Mouse (Mus musculus) G1E (cell line): ENCODE data around the gene Chka. TPM values are rescaled to one million over a fixed set of nuclear protein-coding genes. Genes with fewer than 3 reads are reported as not detected.

Experiments
- ATAC-seq: 2 replicates; pipeline ENCODE4 v1.8.0; 2016; ENCODE audit warnings: mild to moderate bottlenecking; ENCODE audit not compliant: insufficient number of reproducible peaks, poor library complexity, low FRiP score, severe bottlenecking; ENCODE audit errors: extremely low read depth
- DNase-seq: peaks from one replicate; pipeline ENCODE4 v3.0.0; 2012; ENCODE audit warnings: low spot score
- H3K27me3 ChIP-seq: 2 replicates; pipeline ENCODE4 v1.6.1; 2012; ENCODE audit warnings: mild to moderate bottlenecking, low read length, inconsistent platforms; ENCODE audit not compliant: insufficient read depth
- H3K36me3 ChIP-seq: replicated peaks from 2 replicates; pipeline ENCODE3; 2012; ENCODE audit warnings: mild to moderate bottlenecking, inconsistent platforms
- H3K4me1 ChIP-seq: 2 replicates; pipeline ENCODE4 v1.6.1; 2012; ENCODE audit warnings: low read depth, low read length, inconsistent platforms, mixed read lengths; ENCODE audit not compliant: insufficient read depth
- H3K4me3 ChIP-seq: 2 replicates; pipeline ENCODE4 v1.5.1; 2012; ENCODE audit warnings: low read depth, mild to moderate bottlenecking, inconsistent platforms, low read length, moderate library complexity, mixed read lengths
- H3K9me3 ChIP-seq: replicated peaks from 2 replicates; pipeline ENCODE4 v1.6.1; 2012; ENCODE audit warnings: inconsistent platforms
- CTCF ChIP-seq: IDR thresholded peaks from 2 replicates; pipeline ENCODE4 v1.5.1; 2012; ENCODE audit warnings: low read depth, low read length, inconsistent platforms, mixed read lengths
- GATA1 ChIP-seq: IDR thresholded peaks from 2 replicates; pipeline ENCODE4 v1.6.1; 2012; ENCODE audit warnings: borderline replicate concordance, low read length, inconsistent platforms, mixed read lengths
- GATA2 ChIP-seq: IDR thresholded peaks from 2 replicates; pipeline ENCODE4 v1.6.1; 2012; ENCODE audit warnings: low read depth, low read length, inconsistent platforms, borderline replicate concordance
- POLR2AphosphoS5 ChIP-seq: IDR thresholded peaks from 2 replicates; pipeline ENCODE4 v1.6.1; 2012; ENCODE audit warnings: low read depth, low read length, inconsistent platforms; ENCODE audit not compliant: insufficient replicate concordance
- TAL1 ChIP-seq: conservative IDR thresholded peaks from 2 replicates; pipeline ENCODE4 v1.6.1; 2012; ENCODE audit warnings: low read depth, low read length, inconsistent platforms, mixed read lengths
- polyA plus RNA-seq: library from polyadenylated mRNA; stranded (reverse); fragments of >175 nt; gene quantifications from 2 replicates; pipeline ENCODE4 v1.2.3, GENCODE M21; 2012
- total RNA-seq, 2 experiments: library from RNA; stranded (forward) in 1 of 2; stranded (reverse) in 1 of 2; fragments of 200-1000 nt in 1 of 2; fragments of >200 nt in 1 of 2; fragmentation: Nextera tagmentation in 1 of 2; gene quantifications; 2 replicates each; pipeline ENCODE4 v1.2.3; 2014 to 2017

Gene Chka
- total and polyA plus RNA-seq, 3 experiments: 7.4 to 31.7 (median 26.7) TPM

DNA sequence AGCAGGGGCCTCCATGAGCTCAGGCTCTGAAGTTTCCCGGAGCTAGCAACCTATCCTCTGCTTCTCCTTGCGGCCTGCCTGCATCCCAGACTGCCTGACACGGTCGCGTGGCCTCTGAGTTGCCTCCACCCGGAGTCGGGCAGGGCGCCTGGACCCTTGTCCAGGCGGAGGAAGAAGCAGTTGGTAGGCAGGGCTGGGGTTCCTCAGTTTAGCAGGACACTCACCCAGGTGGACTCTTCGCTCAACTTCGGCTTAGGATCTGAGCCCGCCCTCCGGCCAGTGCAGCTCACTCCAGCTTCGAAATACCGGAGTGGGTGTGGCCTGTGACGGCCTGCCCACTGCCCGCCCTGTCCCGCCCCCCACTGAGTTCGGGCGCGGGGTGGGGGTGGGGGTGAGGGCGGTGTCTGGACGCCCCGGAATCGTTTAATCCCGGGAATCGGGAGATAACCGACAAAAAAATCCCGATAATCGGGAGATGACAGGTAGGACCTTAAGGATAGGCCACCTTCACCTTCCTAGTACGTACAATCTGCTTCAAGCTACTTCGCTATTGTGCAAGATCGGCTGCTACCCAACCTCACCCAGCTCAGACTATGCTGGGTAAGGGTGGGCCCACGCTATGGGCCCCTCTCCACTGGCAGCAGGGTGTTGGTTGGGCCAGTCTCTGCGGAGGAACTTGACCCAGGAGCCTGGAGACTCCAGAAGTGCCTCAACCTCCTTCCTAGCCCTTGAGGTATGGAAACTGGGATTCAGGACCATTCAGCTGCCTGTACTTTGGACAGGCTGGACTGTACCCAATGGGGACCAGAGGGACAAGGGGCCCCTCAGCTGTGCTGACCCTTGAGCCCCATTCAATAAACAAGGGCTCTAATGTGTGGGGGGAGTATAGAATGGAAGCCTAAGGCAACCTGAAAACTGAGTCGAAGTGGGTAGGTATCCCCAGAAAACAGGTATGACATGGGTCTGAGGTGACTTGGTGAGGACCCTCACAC is 55.5 kb downstream of the Chka start, which contains the start of gene Tcirg1:
TSS of gene Tcirg1 (minus strand) at position 339 of the 992 bp plus-strand sequence.
- peaks cover 76% of the 10 kb centered on the region for H3K36me3 ChIP-seq
- H3K4me3 ChIP-seq: peak within 1 kb of the TSS; percentile 80
- peaks cover 58% of the 10 kb centered on the region for H3K4me1 ChIP-seq
- H3K27me3 ChIP-seq: no peaks in the 10 kb centered on the region
- ATAC-seq (peak; percentile 74), DNase-seq (peak; percentile 81)
- no peaks in the 10 kb centered on the region for H3K9me3 ChIP-seq
- TF ChIP-seq GATA2 (no peak), POLR2AphosphoS5 (no peak), CTCF (no peak), GATA1 (no peak), TAL1 (no peak)

- no peak for ATAC-seq
- no peak overlapping the region for H3K4me3 ChIP-seq
- no peak for DNase-seq
- peaks cover 59% of the 10 kb centered on the region for H3K4me1 ChIP-seq
- no peaks in the 10 kb centered on the region for H3K9me3 ChIP-seq
- no peaks in the 10 kb centered on the region for H3K27me3 ChIP-seq
- H3K36me3 ChIP-seq: peaks cover 66% of the 10 kb centered on the region
- TF ChIP-seq GATA1 (no peak), TAL1 (no peak), CTCF (no peak), POLR2AphosphoS5 (no peak), GATA2 (no peak)
These were observed 56.5 kb downstream of the Chka start for GRCm38 (mm10) chr19:3907876-3908660.

GRCm38 (mm10) chr19:3910206-3910605 is 58.6 kb downstream of the Chka start:
- peaks cover 49% of the 10 kb centered on the region for H3K36me3 ChIP-seq
- H3K9me3 ChIP-seq: no peaks in the 10 kb centered on the region
- no peak overlapping the region for H3K4me3 ChIP-seq
- no peaks in the 10 kb centered on the region for H3K27me3 ChIP-seq
- no peak for DNase-seq
- no peak for ATAC-seq
- TF ChIP-seq POLR2AphosphoS5 (no peak), CTCF (no peak), TAL1 (no peak), GATA2 (no peak), GATA1 (no peak)
- peaks cover 69% of the 10 kb centered on the region for H3K4me1 ChIP-seq

- peaks cover 53% of the 10 kb centered on the region for H3K4me1 ChIP-seq
- H3K4me3 ChIP-seq: peak within 1 kb of the TSS; percentile 83
- no peaks in the 10 kb centered on the region for H3K9me3 ChIP-seq
- ATAC-seq (peak; percentile 95), DNase-seq (peak; percentile 97)
- peaks cover 52% of the 10 kb centered on the region for H3K36me3 ChIP-seq
- no peaks in the 10 kb centered on the region for H3K27me3 ChIP-seq
- TF ChIP-seq GATA2 (no peak), GATA1 (no peak), CTCF (no peak), POLR2AphosphoS5 (no peak), TAL1 (no peak)
These were observed 61.0 kb downstream of the Chka start, which contains the start of gene Ndufs8 for GRCm38 (mm10) chr19:3912337-3913204. Gene Ndufs8 (minus strand): TSS chr19:3912774.

- Histone ChIP-seq H3K4me3 (peak overlapping the region; percentile 83), H3K4me1 (peaks cover 47% of the 10 kb centered on the region), H3K36me3 (peaks cover 41% of the 10 kb centered on the region), H3K27me3 (no peaks in the 10 kb centered on the region), H3K9me3 (no peaks in the 10 kb centered on the region)
- DNase-seq: no peak
- no peak for ATAC-seq
- no peak for TF ChIP-seq POLR2AphosphoS5
- TF ChIP-seq GATA2: no peak
- TF ChIP-seq TAL1: no peak
- TF ChIP-seq GATA1: no peak
- no peak for TF ChIP-seq CTCF
These were observed 62.1 kb downstream of the Chka start for GRCm38 (mm10) chr19:3913692-3914091.
